Mouse (Mus musculus) limb, embryonic 15.5 days (tissue): ENCODE measurements at regions not wholly inside any gene's neighbourhood (a gene's known extent, or its start where the extent isn't known, plus 50 kb on each side); places are given as distances from the start of the nearest gene placed in this dataset.

ENCODE experiments used
- ATAC-seq: fragments of 200-750 bp; cut with Nextera tagmentation; 2 replicates; pipeline ENCODE4 v1.8.0; 2017; ENCODE audit warnings: low read depth, moderate TSS enrichment; ENCODE audit not compliant: insufficient number of reproducible peaks, low FRiP score, low TSS enrichment
- H3K27ac ChIP-seq: fragments of 300-500 bp; sonication (generic); 2 replicates; pipeline ENCODE4 v1.5.1; 2015; ENCODE audit warnings: moderate library complexity, mild to moderate bottlenecking, inconsistent platforms
- H3K27me3 ChIP-seq: fragments of 300-500 bp; sonication (generic); 2 replicates; pipeline ENCODE4 v1.6.1; 2015; ENCODE audit warnings: inconsistent platforms
- H3K36me3 ChIP-seq: fragments of 300-500 bp; sonication (generic); 2 replicates; pipeline ENCODE4 v1.6.1; 2015; ENCODE audit warnings: inconsistent platforms
- H3K4me1 ChIP-seq: fragments of 300-500 bp; sonication (generic); 2 replicates; pipeline ENCODE4 v1.6.1; 2015; ENCODE audit warnings: inconsistent platforms
- H3K4me2 ChIP-seq: fragments of 300-500 bp; sonication (generic); 2 replicates; pipeline ENCODE4 v1.6.1; 2015; ENCODE audit warnings: mild to moderate bottlenecking, inconsistent platforms
- H3K4me3 ChIP-seq: fragments of 300-500 bp; sonication (generic); 2 replicates; pipeline ENCODE4 v1.5.1; 2015; ENCODE audit warnings: mild to moderate bottlenecking, inconsistent platforms
- H3K9ac ChIP-seq: fragments of 300-500 bp; sonication (generic); 2 replicates; pipeline ENCODE4 v1.6.1; 2015; ENCODE audit warnings: inconsistent platforms
- H3K9me3 ChIP-seq: fragments of 300-500 bp; sonication (generic); 2 replicates; pipeline ENCODE4 v1.6.1; 2016; ENCODE audit warnings: inconsistent platforms
- WGBS: fragments of 180-500 bp; shearing (Covaris S2); methylation state at CpG from one replicate; pipeline ENCODE4 v1.1.7; 2015; 5-methylcytosine and 5-hydroxymethylcytosine counted together

- Histone ChIP-seq H3K27ac (no peak overlapping the region), H3K9ac (no peak overlapping the region), H3K4me1 (no peaks in the 10 kb centered on the region), H3K4me3 (no peak overlapping the region), H3K4me2 (no peak overlapping the region), H3K9me3 (no peaks in the 10 kb centered on the region), H3K27me3 (no peaks in the 10 kb centered on the region), H3K36me3 (no peaks in the 10 kb centered on the region)
- WGBS, result 57% methylated on average over 3 of the region's 3 CpGs
- ATAC-seq, result no peak
Observed at GRCm38 (mm10) chr4:62856406-62856805, 109.0 kb upstream of the Zfp618 start.

GRCm38 (mm10) chr4:62862756-62863155 lies 102.6 kb upstream of the Zfp618 start:
- Histone ChIP-seq H3K9ac (no peak overlapping the region), H3K36me3 (no peaks in the 10 kb centered on the region), H3K4me2 (no peak overlapping the region), H3K27ac (no peak overlapping the region), H3K4me3 (no peak overlapping the region), H3K9me3 (no peaks in the 10 kb centered on the region), H3K4me1 (no peaks in the 10 kb centered on the region), H3K27me3 (no peaks in the 10 kb centered on the region)
- no peak for ATAC-seq
- 81% methylated on average over 3 of the region's 3 CpGs for WGBS

GRCm38 (mm10) chr4:62870391-62870983 lies 94.9 kb upstream of the Zfp618 start:
- Histone ChIP-seq H3K4me1 (peaks cover 6% of the 10 kb centered on the region), H3K4me2 (no peak overlapping the region), H3K4me3 (no peak overlapping the region), H3K9ac (peak overlapping the region; percentile 20; the same call in 1 of the 2 replicates), H3K36me3 (no peaks in the 10 kb centered on the region), H3K27me3 (no peaks in the 10 kb centered on the region), H3K27ac (no peak overlapping the region), H3K9me3 (no peaks in the 10 kb centered on the region)
- 0 out of 2 replicates have a peak, but pooled peaks have one; percentile 61 for ATAC-seq
- 52% methylated on average over 14 of the region's 14 CpGs for WGBS

GRCm38 (mm10) chr4:62872562-62872961 lies 92.8 kb upstream of the Zfp618 start:
- Histone ChIP-seq H3K27ac (no peak overlapping the region), H3K4me3 (no peak overlapping the region), H3K4me2 (no peak overlapping the region), H3K27me3 (no peaks in the 10 kb centered on the region), H3K36me3 (no peaks in the 10 kb centered on the region), H3K9ac (no peak overlapping the region), H3K9me3 (no peaks in the 10 kb centered on the region), H3K4me1 (peaks cover 6% of the 10 kb centered on the region)
- WGBS, result 74% methylated on average over 10 of the region's 10 CpGs
- no peak for ATAC-seq

GRCm38 (mm10) chr4:62873986-62874385 lies 91.4 kb upstream of the Zfp618 start:
- ATAC-seq, result no peak
- Histone ChIP-seq H3K27ac (no peak overlapping the region), H3K4me2 (no peak overlapping the region), H3K4me3 (no peak overlapping the region), H3K36me3 (no peaks in the 10 kb centered on the region), H3K4me1 (peaks cover 6% of the 10 kb centered on the region), H3K9ac (no peak overlapping the region), H3K9me3 (no peaks in the 10 kb centered on the region), H3K27me3 (no peaks in the 10 kb centered on the region)
- WGBS, result 52% methylated on average over 12 of the region's 12 CpGs

GRCm38 (mm10) chr4:62878063-62878462 lies 87.3 kb upstream of the Zfp618 start:
- ATAC-seq, result no peak
- no peak overlapping the region for H3K4me2 ChIP-seq
- no peaks in the 10 kb centered on the region for H3K27me3 ChIP-seq
- no peaks in the 10 kb centered on the region for H3K4me1 ChIP-seq
- WGBS, result 66% methylated on average over 7 of the region's 7 CpGs
- H3K9ac ChIP-seq, result no peak overlapping the region
- H3K27ac ChIP-seq, result no peak overlapping the region
- no peaks in the 10 kb centered on the region for H3K9me3 ChIP-seq
- no peaks in the 10 kb centered on the region for H3K36me3 ChIP-seq
- H3K4me3 ChIP-seq, result no peak overlapping the region

GRCm38 (mm10) chr4:62878927-62879326 lies 86.4 kb upstream of the Zfp618 start:
- H3K36me3 ChIP-seq, result no peaks in the 10 kb centered on the region
- 83% methylated on average over 3 of the region's 3 CpGs for WGBS
- H3K27me3 ChIP-seq, result no peaks in the 10 kb centered on the region
- no peak overlapping the region for H3K4me2 ChIP-seq
- H3K4me1 ChIP-seq, result no peaks in the 10 kb centered on the region
- no peak for ATAC-seq
- H3K9ac ChIP-seq, result no peak overlapping the region
- no peak overlapping the region for H3K27ac ChIP-seq
- no peak overlapping the region for H3K4me3 ChIP-seq
- no peaks in the 10 kb centered on the region for H3K9me3 ChIP-seq

- no peaks in the 10 kb centered on the region for H3K9me3 ChIP-seq
- H3K36me3 ChIP-seq, result no peaks in the 10 kb centered on the region
- no peak for ATAC-seq
- no peak overlapping the region for H3K27ac ChIP-seq
- WGBS, result 79% methylated on average over 11 of the region's 11 CpGs
- no peak overlapping the region for H3K9ac ChIP-seq
- H3K4me3 ChIP-seq, result no peak overlapping the region
- no peak overlapping the region for H3K4me2 ChIP-seq
- no peaks in the 10 kb centered on the region for H3K4me1 ChIP-seq
- no peaks in the 10 kb centered on the region for H3K27me3 ChIP-seq
Observed at GRCm38 (mm10) chr4:62881824-62882223, 83.5 kb upstream of the Zfp618 start.

- 79% methylated on average over 8 of the region's 8 CpGs for WGBS
- no peaks in the 10 kb centered on the region for H3K4me1 ChIP-seq
- H3K9me3 ChIP-seq, result no peaks in the 10 kb centered on the region
- no peaks in the 10 kb centered on the region for H3K27me3 ChIP-seq
- no peak overlapping the region for H3K4me2 ChIP-seq
- no peaks in the 10 kb centered on the region for H3K36me3 ChIP-seq
- H3K4me3 ChIP-seq, result no peak overlapping the region
- H3K9ac ChIP-seq, result no peak overlapping the region
- ATAC-seq, result no peak
- no peak overlapping the region for H3K27ac ChIP-seq
Observed at GRCm38 (mm10) chr4:62882276-62882675, 83.1 kb upstream of the Zfp618 start.

GRCm38 (mm10) chr4:62888736-62889135 lies 76.6 kb upstream of the Zfp618 start:
- Histone ChIP-seq H3K36me3 (no peaks in the 10 kb centered on the region), H3K27me3 (peaks cover 15% of the 10 kb centered on the region), H3K4me1 (peaks cover 7% of the 10 kb centered on the region; the same call in 1 of the 2 replicates), H3K27ac (no peak overlapping the region), H3K4me3 (no peak overlapping the region), H3K9ac (no peak overlapping the region), H3K9me3 (no peaks in the 10 kb centered on the region), H3K4me2 (no peak overlapping the region)
- WGBS, result 90% methylated on average over 7 of the region's 7 CpGs
- ATAC-seq, result no peak

GRCm38 (mm10) chr4:62889708-62890107 lies 75.7 kb upstream of the Zfp618 start:
- no peak overlapping the region for H3K4me3 ChIP-seq
- no peak overlapping the region for H3K4me2 ChIP-seq
- H3K9me3 ChIP-seq, result no peaks in the 10 kb centered on the region
- 37% methylated on average over 4 of the region's 4 CpGs for WGBS
- peaks cover 15% of the 10 kb centered on the region for H3K27me3 ChIP-seq
- H3K4me1 ChIP-seq, result peaks cover 7% of the 10 kb centered on the region; the same call in 1 of the 2 replicates
- H3K27ac ChIP-seq, result no peak overlapping the region
- H3K36me3 ChIP-seq, result no peaks in the 10 kb centered on the region
- H3K9ac ChIP-seq, result no peak overlapping the region
- no peak for ATAC-seq

GRCm38 (mm10) chr4:62890588-62891580 lies 74.5 kb upstream of the Zfp618 start:
- no peak overlapping the region for H3K27ac ChIP-seq
- no peak overlapping the region for H3K9ac ChIP-seq
- H3K9me3 ChIP-seq, result no peaks in the 10 kb centered on the region
- 32% methylated on average over 21 of the region's 21 CpGs for WGBS
- no peak overlapping the region for H3K4me2 ChIP-seq
- peaks cover 7% of the 10 kb centered on the region; the same call in 1 of the 2 replicates for H3K4me1 ChIP-seq
- no peaks in the 10 kb centered on the region for H3K36me3 ChIP-seq
- ATAC-seq, result no peak
- no peak overlapping the region for H3K4me3 ChIP-seq
- H3K27me3 ChIP-seq, result peaks cover 15% of the 10 kb centered on the region
